Mouse (Mus musculus) kidney, adult 8-10 months (tissue): ENCODE measurements around the gene Tmem104.
A peak's percentile ranks its signal among the peaks of the same experiment; 100 is the strongest.

Experiments used
- DNase-seq, 2 experiments: peaks; one replicate each; pipeline ENCODE4 v3.0.0; 2022

Tmem104 gene

GRCm38 (mm10) chr11:115285282-115285681 lies 98.0 kb downstream of the Tmem104 start:
- no peak for DNase-seq

GRCm38 (mm10) chr11:115286201-115286993 lies 99.1 kb downstream of the Tmem104 start:
- DNase-seq: no peak

- no peak for DNase-seq
Measured at GRCm38 (mm10) chr11:115287386-115287785, 100.1 kb downstream of the Tmem104 start.

- no peak for DNase-seq
Measured at GRCm38 (mm10) chr11:115288305-115288704, 101.0 kb downstream of the Tmem104 start.

- no peak for DNase-seq
Measured at GRCm38 (mm10) chr11:115289885-115290284, 102.6 kb downstream of the Tmem104 start.

GRCm38 (mm10) chr11:115290314-115290713 lies 103.0 kb downstream of the Tmem104 start:
- no peak for DNase-seq

GRCm38 (mm10) chr11:115290919-115291318 lies 103.6 kb downstream of the Tmem104 start:
- DNase-seq: peak; percentile 51 to 63

GRCm38 (mm10) chr11:115291503-115291902 lies 104.2 kb downstream of the Tmem104 start:
- no peak for DNase-seq

GRCm38 (mm10) chr11:115292631-115293375 lies 105.5 kb downstream of the Tmem104 start:
- DNase-seq: peak in 1 of 2 experiments; percentile 51

GRCm38 (mm10) chr11:115295939-115296338 lies 108.7 kb downstream of the Tmem104 start:
- no peak for DNase-seq
